Mouse (Mus musculus) E14TG2a.4 (cell line): ENCODE results near the gene Srrm3.

ENCODE experiments used
- CTCF ChIP-seq: conservative IDR thresholded peaks from 2 replicates; pipeline ENCODE4 v1.5.1; 2014; ENCODE audit warnings: low read length
- NANOG ChIP-seq: IDR thresholded peaks from 2 replicates; pipeline ENCODE4 v1.6.1; 2014; ENCODE audit warnings: borderline replicate concordance, low read length, mixed read lengths
- POU5F1 ChIP-seq: IDR thresholded peaks from 2 replicates; pipeline ENCODE4 v1.6.1; 2014; ENCODE audit warnings: low read length, borderline replicate concordance

GRCm38 (mm10) chr5:135887675-135888102, 81.0 kb downstream of the Srrm3 start, which contains the start of gene Hspb1:
- TF ChIP-seq CTCF, result no peak
- no peak for TF ChIP-seq NANOG
- no peak for TF ChIP-seq POU5F1
